Mouse (Mus musculus): Measurements from ENCODE around the gene Rcsd1.
A peak's percentile ranks its signal among the peaks of the same experiment; 100 is the strongest.

Rcsd1 gene

GRCm38 (mm10) chr1:165617166-165617891 is 92.2 kb downstream of the Rcsd1 start:
- peak; percentile 96 for DNase-seq

GRCm38 (mm10) chr1:165616652-165617051 is 92.9 kb downstream of the Rcsd1 start:
- DNase-seq: no peak

GRCm38 (mm10) chr1:165614793-165615192 is 94.8 kb downstream of the Rcsd1 start:
- no peak for DNase-seq

- peak; percentile 55 for DNase-seq
These were observed 95.6 kb downstream of the Rcsd1 start for GRCm38 (mm10) chr1:165613926-165614325.

- peak; percentile 73 for DNase-seq
These were observed 96.8 kb downstream of the Rcsd1 start for GRCm38 (mm10) chr1:165612714-165613113.

- peak; percentile 70 for DNase-seq
These were observed 99.1 kb downstream of the Rcsd1 start for GRCm38 (mm10) chr1:165610321-165610999.

GRCm38 (mm10) chr1:165609495-165610320 is 99.8 kb downstream of the Rcsd1 start:
- DNase-seq: peak; percentile 75

GRCm38 (mm10) chr1:165608904-165609303 is 100.7 kb downstream of the Rcsd1 start:
- peak; percentile 53 for DNase-seq

GRCm38 (mm10) chr1:165605774-165606173 is 103.8 kb downstream of the Rcsd1 start:
- DNase-seq: peak; percentile 74

GRCm38 (mm10) chr1:165605108-165605507 is 104.4 kb downstream of the Rcsd1 start:
- peak; percentile 64 for DNase-seq

- peak; percentile 60 for DNase-seq
These were observed 105.4 kb downstream of the Rcsd1 start for GRCm38 (mm10) chr1:165604203-165604602.

GRCm38 (mm10) chr1:165603218-165603617 is 106.3 kb downstream of the Rcsd1 start:
- peak; percentile 86 for DNase-seq

- DNase-seq: peak; percentile 70
These were observed 107.7 kb downstream of the Rcsd1 start for GRCm38 (mm10) chr1:165601775-165602280.
